Mouse (Mus musculus) neural tube, embryonic 11.5 days (tissue): ENCODE data around the gene Oxnad1. TPM values are rescaled to one million over a fixed set of nuclear protein-coding genes. Genes with fewer than 3 reads are reported as not detected.
"Not testable (repeated sequence)": the region's sequence is repeated elsewhere in the genome, so short reads cannot be mapped to it uniquely, and the experiment has no call there.

ENCODE experiments used
- ATAC-seq: fragments of 200-750 bp; cut with Nextera tagmentation; 2 replicates; pipeline ENCODE4 v1.8.0; 2017; ENCODE audit warnings: moderate number of reproducible peaks, mild to moderate bottlenecking, moderate TSS enrichment, moderate library complexity; ENCODE audit not compliant: insufficient read depth, low FRiP score, low TSS enrichment
- DNase-seq: peaks from one replicate; pipeline ENCODE4 v3.0.0-alpha.2; 2015; ENCODE audit warnings: low spot score
- H3K27ac ChIP-seq: fragments of 300-500 bp; sonication (generic); 2 replicates; pipeline ENCODE4 v1.5.1; 2014; ENCODE audit warnings: low read depth, mild to moderate bottlenecking, low read length
- H3K27me3 ChIP-seq: fragments of 300-500 bp; sonication (generic); 2 replicates; pipeline ENCODE4 v1.6.1; 2014; ENCODE audit warnings: mild to moderate bottlenecking, low read length, mixed read lengths; ENCODE audit not compliant: control insufficient read depth, insufficient read depth
- H3K36me3 ChIP-seq: fragments of 300-500 bp; sonication (generic); 2 replicates; pipeline ENCODE4 v1.6.1; 2014; ENCODE audit warnings: mild to moderate bottlenecking, low read length, moderate library complexity, mixed read lengths; ENCODE audit not compliant: control insufficient read depth, insufficient read depth
- H3K4me1 ChIP-seq: fragments of 300-500 bp; sonication (generic); 2 replicates; pipeline ENCODE4 v1.6.1; 2014; ENCODE audit warnings: low read length, mixed read lengths; ENCODE audit not compliant: control insufficient read depth, insufficient read depth
- H3K4me2 ChIP-seq: fragments of 300-500 bp; sonication (generic); 2 replicates; pipeline ENCODE4 v1.6.1; 2014; ENCODE audit warnings: low read depth, mild to moderate bottlenecking, moderate library complexity
- H3K4me3 ChIP-seq: fragments of 300-500 bp; sonication (generic); 2 replicates; pipeline ENCODE4 v1.5.1; 2014; ENCODE audit warnings: low read depth, low read length
- H3K9ac ChIP-seq: fragments of 300-500 bp; sonication (generic); 2 replicates; pipeline ENCODE4 v1.6.1; 2014; ENCODE audit warnings: mild to moderate bottlenecking, low read length
- H3K9me3 ChIP-seq: fragments of 300-500 bp; sonication (generic); 2 replicates; pipeline ENCODE4 v1.6.1; 2016; ENCODE audit warnings: low read length; ENCODE audit not compliant: control insufficient read depth
- WGBS: fragments of 180-500 bp; shearing (Covaris S2); extraction: QIAGEN DNeasy Blood & Tissue Kit; methylation state at CpG from one replicate; pipeline ENCODE4 v1.1.7; 2014; 5-methylcytosine and 5-hydroxymethylcytosine counted together
- polyA plus RNA-seq: library from polyadenylated mRNA; unstranded; fragments of >200 nt; fragmentation: Nextera tagmentation; extraction: Ambion mirVana; gene quantifications from 2 replicates; pipeline ENCODE4 v1.2.1, GENCODE M21; 2014

Oxnad1 gene
- polyA plus RNA-seq, 1 experiment from 2014 or later, result 23.0 TPM

GRCm38 (mm10) chr14:32083466-32083865, 1.7 kb upstream of the Oxnad1 start:
- Histone ChIP-seq H3K9me3 (no peaks in the 10 kb centered on the region), H3K4me1 (0 out of 2 replicates have a peak, but pooled peaks cover 6% of the 10 kb centered on the region), H3K9ac (no peak overlapping the region), H3K27me3 (no peaks in the 10 kb centered on the region), H3K36me3 (peaks cover 5% of the 10 kb centered on the region), H3K27ac (no peak overlapping the region), H3K4me2 (no peak overlapping the region), H3K4me3 (no peak overlapping the region)
- DNase-seq, result no peak
- 97% methylated on average over 2 of the region's 2 CpGs for WGBS
- no peak for ATAC-seq

GRCm38 (mm10) chr14:32085486-32086201, 470 bp downstream of the Oxnad1 start, which contains the start of gene Dph3:
Gene Dph3 (minus strand): TSS chr14:32085729.
- peak; percentile 99 for ATAC-seq
- peak; percentile 98 for DNase-seq
- Histone ChIP-seq H3K27me3 (no peaks in the 10 kb centered on the region), H3K4me3 (peak within 1 kb of the TSS; percentile 43), H3K9me3 (no peaks in the 10 kb centered on the region), H3K4me2 (peak within 1 kb of the TSS; percentile 63), H3K36me3 (peaks cover 5% of the 10 kb centered on the region), H3K9ac (peak within 1 kb of the TSS; percentile 56), H3K27ac (peak within 1 kb of the TSS; percentile 36; the same call in 1 of the 2 replicates), H3K4me1 (0 out of 2 replicates have a peak, but pooled peaks cover 6% of the 10 kb centered on the region)
- under 1% methylated on average over 43 of the region's 43 CpGs for WGBS

GRCm38 (mm10) chr14:32086226-32086625, 1.1 kb downstream of the Oxnad1 start:
- H3K27ac ChIP-seq, result no peak overlapping the region
- H3K4me2 ChIP-seq, result peak overlapping the region; percentile 47
- WGBS, result 25% methylated on average over 8 of the region's 8 CpGs
- H3K4me3 ChIP-seq, result peak overlapping the region; percentile 43
- ATAC-seq (no peak), DNase-seq (no peak)
- H3K9ac ChIP-seq, result peak overlapping the region; percentile 56
- H3K27me3 ChIP-seq, result no peaks in the 10 kb centered on the region
- no peaks in the 10 kb centered on the region for H3K9me3 ChIP-seq
- H3K4me1 ChIP-seq, result 0 out of 2 replicates have a peak, but pooled peaks cover 6% of the 10 kb centered on the region
- H3K36me3 ChIP-seq, result peaks cover 5% of the 10 kb centered on the region

- ATAC-seq, H3K36me3 ChIP-seq, H3K9me3 ChIP-seq, H3K27ac ChIP-seq, H3K4me2 ChIP-seq, H3K27me3 ChIP-seq, H3K4me1 ChIP-seq, H3K9ac ChIP-seq, DNase-seq, H3K4me3 ChIP-seq: not testable (repeated sequence)
- 95% methylated on average over 7 of the region's 7 CpGs for WGBS
Observed at GRCm38 (mm10) chr14:32087584-32088248, 2.5 kb downstream of the Oxnad1 start.

- Histone ChIP-seq H3K27ac (no peak overlapping the region), H3K4me2 (no peak overlapping the region), H3K36me3 (no peaks in the 10 kb centered on the region; the same call in 1 of the 2 replicates), H3K27me3 (no peaks in the 10 kb centered on the region), H3K4me3 (no peak overlapping the region), H3K9ac (no peak overlapping the region), H3K4me1 (0 out of 2 replicates have a peak, but pooled peaks cover 4% of the 10 kb centered on the region), H3K9me3 (no peaks in the 10 kb centered on the region)
- no peak for ATAC-seq
- 53% methylated on average over 4 of the region's 4 CpGs for WGBS
- DNase-seq, result no peak
Observed at GRCm38 (mm10) chr14:32091124-32091523, 6.0 kb downstream of the Oxnad1 start.

- DNase-seq (no peak), ATAC-seq (no peak)
- Histone ChIP-seq H3K9ac (no peak overlapping the region), H3K27ac (no peak overlapping the region), H3K27me3 (no peaks in the 10 kb centered on the region), H3K36me3 (no peaks in the 10 kb centered on the region; the same call in 1 of the 2 replicates), H3K4me1 (no peaks in the 10 kb centered on the region), H3K4me3 (no peak overlapping the region), H3K9me3 (no peaks in the 10 kb centered on the region), H3K4me2 (no peak overlapping the region)
- 91% methylated on average over 4 of the region's 4 CpGs for WGBS
Observed at GRCm38 (mm10) chr14:32091704-32092103, 6.5 kb downstream of the Oxnad1 start.

GRCm38 (mm10) chr14:32093018-32093417, 7.8 kb downstream of the Oxnad1 start:
- Histone ChIP-seq H3K9ac (no peak overlapping the region), H3K9me3 (no peaks in the 10 kb centered on the region), H3K4me2 (no peak overlapping the region), H3K27ac (no peak overlapping the region), H3K27me3 (no peaks in the 10 kb centered on the region), H3K4me3 (no peak overlapping the region), H3K4me1 (no peaks in the 10 kb centered on the region), H3K36me3 (peaks cover 2% of the 10 kb centered on the region; the same call in 1 of the 2 replicates)
- ATAC-seq (no peak), DNase-seq (no peak)
- WGBS, result 82% methylated on average over 1 of the region's 1 CpGs

GRCm38 (mm10) chr14:32093500-32094117, 8.4 kb downstream of the Oxnad1 start:
- Histone ChIP-seq H3K4me3 (no peak overlapping the region), H3K36me3 (peaks cover 2% of the 10 kb centered on the region; the same call in 1 of the 2 replicates), H3K27me3 (no peaks in the 10 kb centered on the region), H3K27ac (no peak overlapping the region), H3K4me1 (no peaks in the 10 kb centered on the region), H3K9ac (no peak overlapping the region), H3K9me3 (no peaks in the 10 kb centered on the region), H3K4me2 (no peak overlapping the region)
- DNase-seq (no peak), ATAC-seq (no peak)
- 90% methylated on average over 11 of the region's 11 CpGs for WGBS
